Mouse (Mus musculus) spleen, adult 12 weeks (tissue): ENCODE data around the gene Vmn1r27.

Experiments used
- DNase-seq: peaks from one replicate; pipeline ENCODE4 v3.0.0; 2022; ENCODE audit warnings: low spot score

Gene Vmn1r27

DNA sequence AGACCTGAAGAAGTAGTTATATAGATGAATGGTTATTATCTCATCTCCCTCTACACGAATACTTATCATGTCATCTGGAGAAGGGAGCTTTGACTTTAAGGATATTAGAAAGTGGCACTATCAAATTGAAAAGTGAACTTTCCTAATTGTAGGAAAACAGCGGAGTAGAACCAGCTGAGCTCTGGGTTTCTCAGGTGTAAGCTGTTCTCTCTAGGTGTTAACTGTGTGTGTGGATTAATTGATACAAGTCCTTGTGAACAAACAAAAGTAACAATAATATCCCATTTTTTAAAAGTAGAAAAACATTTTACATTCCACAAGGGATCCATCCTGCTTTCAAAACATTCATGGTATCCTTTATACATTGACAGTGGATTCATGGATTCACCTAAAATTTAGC lies at the start of gene Vmn1r27:
TSS of gene Vmn1r27 (minus strand) at position 101 of the 400 bp plus-strand sequence.
- no peak for DNase-seq

- no peak for DNase-seq
Measured at GRCm38 (mm10) chr6:58261737-58262136, 43.1 kb upstream of the Vmn1r27 start, which contains the start of gene Vmn1r28. Vmn1r28 (plus strand) TSS chr6:58262037.

GRCm38 (mm10) chr6:58216119-58216518 lies 2.5 kb downstream of the Vmn1r27 start:
- no peak for DNase-seq
